Mouse (Mus musculus) liver (tissue): ENCODE data around the gene Prkg2.

Experiments
- DNase-seq: peaks from one replicate; pipeline ENCODE4 v3.0.0-alpha.2; 2020; ENCODE audit warnings: mixed read lengths

The Prkg2 gene

GRCm38 (mm10) chr5:98897946-98898345 is 139.2 kb downstream of the Prkg2 start:
- no peak for DNase-seq

- no peak for DNase-seq
These were observed 142.9 kb downstream of the Prkg2 start for GRCm38 (mm10) chr5:98894281-98894680.

GRCm38 (mm10) chr5:98890544-98891050 is 146.6 kb downstream of the Prkg2 start:
- no peak for DNase-seq

- DNase-seq: no peak
These were observed 155.1 kb downstream of the Prkg2 start for GRCm38 (mm10) chr5:98882096-98882495.
